16 mouse cellular contexts compared by ENCODE assay signal in genomic region chrX:99560699-99561098, GRCm38 (mm10).
DNase-seq lines count a peak whose midpoint lies in the region; ATAC-seq and TF ChIP-seq lines count a peak whose summit lies in the region.
"Had no signal": no experiment of that assay in that cellular context is flagged by ENCODE, and none has a peak within 500 bp of the region (broad histone marks: within the 10 kb centered on the region; RNA-seq: fewer than 3 reads in every experiment).

No protein-coding gene starts in this region.

- no peaks in the 10 kb centered on the region; the same call in 1 of the 2 replicates for H3K27me3 ChIP-seq in hindbrain, postnatal 0 days (ENCODE audit: insufficient read depth, low read length)
- H3K27me3 ChIP-seq in hindbrain, embryonic 12.5 days: peaks cover 94% of the 10 kb centered on the region
- H3K27me3 ChIP-seq in forebrain, embryonic 12.5 days: peaks cover 91% of the 10 kb centered on the region
- no peaks in the 10 kb centered on the region for H3K27me3 ChIP-seq in lung, postnatal 0 days (replicated peaks; ENCODE audit: insufficient read depth, low read length)
- H3K27me3 ChIP-seq in intestine, postnatal 0 days (replicated peaks; ENCODE audit: control insufficient read depth, insufficient read depth, low read length): 0 out of 2 replicates have a peak, but pooled peaks cover 3% of the 10 kb centered on the region

- H3K9me3 ChIP-seq in hindbrain, postnatal 0 days (ENCODE audit: low read length): no peaks in the 10 kb centered on the region
- no peaks in the 10 kb centered on the region for H3K9me3 ChIP-seq in hindbrain, embryonic 12.5 days (replicated peaks)
- H3K9me3 ChIP-seq in forebrain, embryonic 12.5 days: no peaks in the 10 kb centered on the region
- no peaks in the 10 kb centered on the region for H3K9me3 ChIP-seq in lung, postnatal 0 days (ENCODE audit: low read length)
- no peaks in the 10 kb centered on the region for H3K9me3 ChIP-seq in intestine, postnatal 0 days (ENCODE audit: control insufficient read depth)
- H3K9me3 ChIP-seq: G1E; limb, embryonic 13.5 days; stomach, embryonic 15.5 days had no signal

- peak; percentile 41 to 58 for DNase-seq in cerebellum, postnatal 14 days
- DNase-seq in cerebellum, adult 9-10 months: no peak
- DNase-seq in hindbrain, postnatal 0 days (ENCODE audit: low spot score): peak; percentile 48
- peak; percentile 41 for DNase-seq in lung, postnatal 0 days (ENCODE audit: low spot score)
- DNase-seq in left cerebral cortex, adult 18-20 months (ENCODE audit: low spot score in 2 of 2): no peak
- DNase-seq: B cell, adult 2 months; kidney, postnatal 10 days; right cerebral cortex, postnatal 14 days; thymus, postnatal 25 days had no signal

- no peak overlapping the region for H3K4me3 ChIP-seq in hindbrain, postnatal 0 days (ENCODE audit: low read length)
- H3K4me3 ChIP-seq in hindbrain, embryonic 12.5 days: no peak overlapping the region
- no peak overlapping the region for H3K4me3 ChIP-seq in forebrain, embryonic 12.5 days (replicated peaks)
- H3K4me3 ChIP-seq in lung, postnatal 0 days (ENCODE audit: low read depth, low read length): no peak overlapping the region
- H3K4me3 ChIP-seq in intestine, postnatal 0 days (ENCODE audit: low read depth, low read length): no peak overlapping the region
- H3K4me3 ChIP-seq: limb, embryonic 13.5 days; stomach, embryonic 15.5 days had no signal

- no peaks in the 10 kb centered on the region for H3K36me3 ChIP-seq in hindbrain, postnatal 0 days (ENCODE audit: insufficient read depth, low read length)
- H3K36me3 ChIP-seq in hindbrain, embryonic 12.5 days: no peaks in the 10 kb centered on the region
- H3K36me3 ChIP-seq in forebrain, embryonic 12.5 days (replicated peaks): no peaks in the 10 kb centered on the region
- H3K36me3 ChIP-seq in lung, postnatal 0 days (ENCODE audit: insufficient read depth, low read length): no peaks in the 10 kb centered on the region
- H3K36me3 ChIP-seq in intestine, postnatal 0 days (ENCODE audit: control insufficient read depth, insufficient read depth): no peaks in the 10 kb centered on the region
- H3K36me3 ChIP-seq: G1E; limb, embryonic 13.5 days; stomach, embryonic 15.5 days had no signal

- H3K9ac ChIP-seq in hindbrain, postnatal 0 days (replicated peaks; ENCODE audit: low read length): no peak overlapping the region
- no peak overlapping the region for H3K9ac ChIP-seq in hindbrain, embryonic 12.5 days
- no peak overlapping the region for H3K9ac ChIP-seq in forebrain, embryonic 12.5 days
- no peak overlapping the region for H3K9ac ChIP-seq in lung, postnatal 0 days (replicated peaks; ENCODE audit: low read depth)
- H3K9ac ChIP-seq in intestine, postnatal 0 days (ENCODE audit: low read depth, low read length): no peak overlapping the region
- H3K9ac ChIP-seq: limb, embryonic 13.5 days; stomach, embryonic 15.5 days had no signal

- TF ChIP-seq EP300 in lung, postnatal 0 days (IDR thresholded peaks at IDR 0.05): no peak

- H3K4me2 ChIP-seq in hindbrain, postnatal 0 days (ENCODE audit: low read depth, low read length): no peak overlapping the region
- no peak overlapping the region for H3K4me2 ChIP-seq in hindbrain, embryonic 12.5 days (replicated peaks)
- no peak overlapping the region for H3K4me2 ChIP-seq in forebrain, embryonic 12.5 days
- no peak overlapping the region for H3K4me2 ChIP-seq in lung, postnatal 0 days (replicated peaks; ENCODE audit: low read depth, low read length)
- H3K4me2 ChIP-seq in intestine, postnatal 0 days (replicated peaks; ENCODE audit: low read depth): no peak overlapping the region
- H3K4me2 ChIP-seq: limb, embryonic 13.5 days; stomach, embryonic 15.5 days had no signal

- H3K27ac ChIP-seq in hindbrain, postnatal 0 days: no peak overlapping the region
- no peak overlapping the region for H3K27ac ChIP-seq in hindbrain, embryonic 12.5 days
- 0 out of 2 replicates have a peak overlapping the region, but pooled peaks have one; percentile 13 for H3K27ac ChIP-seq in forebrain, embryonic 12.5 days
- no peak overlapping the region for H3K27ac ChIP-seq in lung, postnatal 0 days (ENCODE audit: low read length)
- no peak overlapping the region for H3K27ac ChIP-seq in intestine, postnatal 0 days (ENCODE audit: low read depth, low read length)
- H3K27ac ChIP-seq: limb, embryonic 13.5 days; macrophage; stomach, embryonic 15.5 days had no signal

- no peak for TF ChIP-seq CTCF in hindbrain, postnatal 0 days (IDR thresholded peaks at IDR 0.05; ENCODE audit: low read depth)
- no peak for TF ChIP-seq CTCF in lung, postnatal 0 days (IDR thresholded peaks at IDR 0.05)
- TF ChIP-seq CTCF in intestine, postnatal 0 days (IDR thresholded peaks at IDR 0.05; ENCODE audit: low read depth): no peak

- 68% methylated on average over 2 of the region's 2 CpGs for WGBS in hindbrain, postnatal 0 days
- WGBS in hindbrain, embryonic 12.5 days: 69% methylated on average over 2 of the region's 2 CpGs
- 67% methylated on average over 2 of the region's 2 CpGs for WGBS in forebrain, embryonic 12.5 days
- WGBS in lung, postnatal 0 days: 50% methylated on average over 1 of the region's 2 CpGs
- WGBS in intestine, postnatal 0 days: 71% methylated on average over 2 of the region's 2 CpGs

- ATAC-seq in hindbrain, postnatal 0 days: no peak
- ATAC-seq in hindbrain, embryonic 12.5 days (ENCODE audit: low FRiP score): no peak
- ATAC-seq in forebrain, embryonic 12.5 days (ENCODE audit: low FRiP score): no peak
- ATAC-seq in lung, postnatal 0 days: peak; percentile 54; the same call in 1 of the 2 replicates
- ATAC-seq in intestine, postnatal 0 days: no peak

- no peaks in the 10 kb centered on the region for H3K4me1 ChIP-seq in hindbrain, postnatal 0 days (ENCODE audit: insufficient read depth, low read length)
- peaks cover 20% of the 10 kb centered on the region for H3K4me1 ChIP-seq in hindbrain, embryonic 12.5 days
- peaks cover 40% of the 10 kb centered on the region for H3K4me1 ChIP-seq in forebrain, embryonic 12.5 days
- no peaks in the 10 kb centered on the region for H3K4me1 ChIP-seq in lung, postnatal 0 days (ENCODE audit: insufficient read depth, low read depth, low read length)
- H3K4me1 ChIP-seq in intestine, postnatal 0 days (replicated peaks; ENCODE audit: control insufficient read depth, insufficient read depth, low read length): no peaks in the 10 kb centered on the region
- H3K4me1 ChIP-seq: stomach, embryonic 15.5 days had no signal

Comparison
In these comparisons a context has a peak if more than half of its experiments do, and no peak if none do; other contexts are left out.
1. DNase-seq: peak in cerebellum, postnatal 14 days (2 of 2), hindbrain, postnatal 0 days (single experiment) and lung, postnatal 0 days (single experiment); none in cerebellum, adult 9-10 months (single experiment) and left cerebral cortex, adult 18-20 months (0 of 2).